Mouse (Mus musculus): ENCODE data around the gene Robo1.

Gene Robo1

DNA sequence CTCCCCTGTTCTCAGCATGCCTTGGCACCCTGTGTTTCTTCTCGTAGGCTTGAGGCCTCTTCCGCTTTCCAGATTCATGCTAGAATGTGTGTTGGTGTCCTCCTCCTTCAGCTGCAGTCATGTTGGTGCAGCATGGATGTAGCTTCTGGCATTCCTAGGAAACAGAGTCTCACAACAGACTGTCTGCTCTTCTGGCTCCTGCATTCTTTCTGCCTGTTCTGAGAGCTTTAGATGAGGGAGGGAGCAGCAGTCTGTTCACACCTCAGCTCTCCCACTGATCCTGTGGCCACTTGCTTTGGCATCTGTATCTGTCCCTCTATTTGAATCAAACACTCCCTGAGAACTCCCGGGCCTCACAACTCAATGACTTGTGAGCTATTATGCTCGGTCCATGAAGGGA lies 707.9 kb downstream of the Robo1 start:
- DNase-seq, result no peak

DNA sequence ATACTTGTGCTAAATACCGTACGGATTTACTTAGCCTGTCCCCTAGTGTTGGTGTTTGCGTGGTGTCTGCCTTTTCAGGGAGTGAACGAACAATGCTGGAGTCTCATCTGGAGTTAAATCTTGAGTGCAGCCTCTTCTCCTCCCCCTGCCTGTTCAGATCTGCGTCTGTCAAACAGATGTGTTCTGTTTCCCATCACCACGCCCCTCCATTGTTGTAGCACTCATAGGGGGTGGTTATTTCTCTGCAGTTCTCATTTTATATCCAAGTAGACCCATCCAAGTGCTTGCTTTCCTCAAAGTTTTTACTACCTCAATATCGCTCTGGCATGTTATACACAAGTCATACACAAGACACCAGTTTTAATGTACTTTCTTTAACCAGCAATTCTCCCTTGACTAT lies 708.7 kb downstream of the Robo1 start:
- no peak for DNase-seq

DNA sequence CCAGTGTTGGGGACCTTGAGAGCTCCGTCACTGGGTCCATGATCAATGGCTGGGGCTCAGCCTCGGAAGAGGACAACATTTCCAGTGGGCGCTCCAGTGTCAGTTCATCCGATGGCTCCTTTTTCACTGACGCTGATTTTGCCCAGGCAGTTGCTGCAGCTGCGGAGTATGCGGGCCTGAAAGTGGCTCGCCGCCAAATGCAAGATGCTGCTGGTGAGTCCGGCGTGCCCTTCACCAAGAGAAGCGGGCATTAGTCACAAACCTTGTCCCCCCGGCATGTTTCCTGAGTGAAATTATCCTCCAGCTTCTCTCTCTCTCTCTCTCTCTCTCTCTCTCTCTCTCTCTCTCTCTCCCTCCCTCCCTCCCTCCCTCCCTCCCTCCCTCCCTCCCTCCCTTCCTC lies 716.2 kb downstream of the Robo1 start:
- no peak for DNase-seq

DNA sequence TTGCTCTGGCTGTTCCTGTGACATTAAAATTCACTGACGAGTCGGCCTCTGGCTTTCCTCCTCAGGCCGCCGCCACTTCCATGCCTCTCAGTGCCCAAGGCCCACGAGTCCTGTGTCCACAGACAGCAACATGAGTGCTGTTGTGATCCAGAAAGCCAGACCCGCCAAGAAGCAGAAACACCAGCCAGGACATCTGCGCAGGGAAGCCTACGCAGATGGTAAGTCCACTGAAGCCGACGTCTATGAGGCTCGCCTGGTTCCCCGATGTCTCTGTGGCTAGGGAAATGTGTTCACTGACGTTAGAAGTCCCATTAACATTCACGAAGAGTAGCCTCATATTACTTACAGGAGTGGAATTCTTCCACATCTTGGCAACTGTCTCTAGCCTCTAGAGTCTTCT lies 719.6 kb downstream of the Robo1 start:
- DNase-seq, result no peak

DNA sequence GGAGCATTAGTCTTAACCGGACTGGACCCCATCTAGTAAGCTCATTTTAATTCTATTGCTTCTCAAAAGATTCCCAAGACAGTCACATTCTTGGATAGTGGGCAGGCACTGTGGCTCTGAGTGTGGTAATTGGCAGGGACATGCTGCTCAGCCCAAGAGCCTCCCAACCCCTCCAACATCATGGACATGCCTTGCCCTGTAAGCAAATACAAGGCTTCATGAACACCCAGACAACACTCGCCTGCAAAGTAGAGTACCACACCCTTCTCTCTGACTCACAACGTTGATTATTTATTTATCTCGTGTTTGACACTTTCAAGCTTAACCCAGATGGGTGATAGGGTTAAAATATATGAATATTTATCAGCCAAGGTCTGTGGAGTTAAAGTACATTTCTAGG lies 722.9 kb downstream of the Robo1 start:
- DNase-seq, result no peak

DNA sequence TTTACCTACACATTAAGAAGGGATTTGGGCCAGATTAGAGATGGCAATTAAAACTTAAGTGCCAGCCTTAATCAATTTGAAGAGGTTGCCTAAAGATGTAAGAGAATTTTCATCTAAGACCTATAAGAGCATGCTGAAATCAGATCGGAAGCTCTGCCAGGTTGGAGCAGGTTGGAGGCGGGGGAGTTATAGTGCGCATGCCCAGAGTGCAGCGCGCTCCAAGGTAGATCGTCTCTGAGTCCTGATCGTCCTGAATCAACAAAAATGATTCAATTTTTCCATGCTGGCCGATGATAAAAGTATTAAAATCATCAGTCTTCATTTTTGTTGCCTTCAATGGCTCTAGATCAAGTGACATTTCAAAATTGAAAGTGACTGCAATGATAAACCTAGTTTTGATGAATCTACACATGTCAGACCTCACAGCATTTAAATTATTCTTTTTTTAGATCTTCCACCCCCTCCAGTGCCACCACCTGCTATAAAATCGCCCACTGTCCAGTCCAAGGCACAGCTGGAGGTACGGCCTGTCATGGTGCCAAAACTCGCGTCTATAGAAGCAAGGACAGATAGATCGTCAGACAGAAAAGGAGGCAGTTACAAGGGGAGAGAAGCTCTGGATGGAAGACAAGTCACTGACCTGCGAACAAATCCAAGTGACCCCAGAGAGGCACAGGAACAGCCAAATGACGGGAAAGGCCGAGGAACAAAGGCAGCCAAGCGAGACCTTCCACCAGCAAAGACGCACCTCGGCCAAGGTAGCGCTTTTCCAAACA lies 727.3 kb downstream of the Robo1 start:
- DNase-seq, result no peak

DNA sequence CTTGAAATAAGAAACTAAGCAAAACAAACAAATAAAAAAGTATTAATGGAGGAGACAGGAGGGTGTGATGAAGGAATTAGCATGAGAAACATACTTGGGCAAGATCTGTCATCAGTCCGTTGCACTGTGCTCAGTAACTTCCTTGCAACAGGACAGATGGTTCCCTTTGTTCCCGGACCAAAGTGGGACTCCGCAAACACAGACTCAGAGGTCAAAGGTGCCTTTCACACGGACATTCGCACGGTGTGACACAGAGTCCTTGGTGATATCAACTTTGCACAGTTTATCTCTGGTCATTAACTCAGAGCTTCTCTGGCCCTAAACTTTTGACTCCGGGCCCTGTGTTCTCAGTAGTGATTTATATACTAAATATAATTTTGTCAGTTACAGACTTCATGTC lies 730.4 kb downstream of the Robo1 start:
- no peak for DNase-seq

DNA sequence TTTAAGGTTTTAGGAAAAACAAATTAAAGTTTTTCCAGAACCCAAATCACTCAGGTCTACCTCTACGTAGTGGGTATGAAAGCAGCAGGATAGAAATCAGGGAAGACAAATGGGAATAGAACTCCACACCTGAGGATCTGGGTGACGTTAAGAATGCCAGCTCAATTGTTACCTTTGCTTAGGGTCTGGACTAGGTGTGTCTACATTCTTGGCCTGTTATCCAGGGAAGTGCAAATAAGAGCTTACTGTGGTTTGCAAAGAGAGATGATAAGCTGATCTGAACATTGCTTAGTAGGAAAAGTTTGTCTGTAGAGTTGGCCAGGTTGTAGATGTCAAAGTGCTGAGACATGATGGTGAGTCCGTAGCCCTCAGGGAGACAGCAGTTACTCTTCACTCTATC lies 754.4 kb downstream of the Robo1 start:
- no peak for DNase-seq

DNA sequence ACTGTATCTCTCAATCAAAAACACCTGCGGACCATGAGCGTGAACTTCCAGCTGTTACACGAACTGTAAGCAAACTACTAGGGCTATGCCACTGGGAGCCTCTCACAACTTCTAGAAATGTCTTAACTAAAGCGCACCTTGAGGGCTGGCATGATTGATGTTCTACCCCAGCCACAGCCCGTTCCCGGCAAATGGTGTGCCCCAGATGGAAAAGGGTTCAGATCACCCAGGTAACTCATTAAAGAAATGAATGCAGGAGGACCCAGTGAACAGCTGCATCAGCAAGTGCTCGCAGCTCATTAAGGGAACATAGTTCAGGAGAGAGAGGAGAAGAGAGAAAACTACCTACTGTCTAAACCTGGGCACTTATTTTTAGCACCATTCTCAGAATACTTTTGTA lies 759.7 kb downstream of the Robo1 start:
- peak; percentile 31 to 54 for DNase-seq

DNA sequence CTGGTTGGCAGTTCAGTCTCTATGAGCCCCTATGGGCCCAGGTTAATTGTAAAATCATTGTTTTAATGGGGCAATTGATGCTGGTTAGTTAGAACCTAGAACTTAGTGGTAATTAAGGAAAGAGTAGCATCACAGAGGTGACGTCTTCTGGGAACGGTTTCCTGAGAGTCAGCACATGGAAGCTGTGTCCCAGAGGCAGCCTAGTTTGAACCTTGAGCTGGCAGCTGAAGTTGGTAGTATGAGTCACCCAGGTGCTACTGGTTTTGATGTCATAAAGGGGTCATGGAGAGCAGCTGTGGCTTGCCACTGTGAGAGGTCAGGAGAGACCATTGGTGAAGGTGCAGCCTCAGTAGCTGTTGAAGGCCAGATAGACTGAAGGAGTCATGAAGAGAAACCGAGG lies 763.9 kb downstream of the Robo1 start:
- DNase-seq, result no peak

DNA sequence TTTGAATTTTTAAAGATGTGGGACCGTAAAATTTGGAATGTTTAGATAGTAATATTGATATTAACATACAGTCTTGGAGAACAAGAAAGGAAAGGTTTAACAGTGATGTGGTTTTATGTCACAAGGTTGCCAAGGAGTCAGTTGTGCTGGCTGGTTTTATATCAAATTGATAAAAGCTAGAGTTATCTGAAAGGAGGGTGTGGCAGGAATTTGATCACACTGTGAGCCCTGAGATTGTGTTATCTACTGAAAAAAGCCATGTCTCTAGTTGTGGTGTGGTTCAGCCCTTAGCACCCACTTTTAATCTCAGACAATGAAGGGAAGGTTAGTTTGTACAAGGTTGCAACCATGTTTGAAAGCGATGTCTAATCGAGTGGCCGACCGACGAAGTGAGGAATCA lies 764.8 kb downstream of the Robo1 start:
- no peak for DNase-seq

DNA sequence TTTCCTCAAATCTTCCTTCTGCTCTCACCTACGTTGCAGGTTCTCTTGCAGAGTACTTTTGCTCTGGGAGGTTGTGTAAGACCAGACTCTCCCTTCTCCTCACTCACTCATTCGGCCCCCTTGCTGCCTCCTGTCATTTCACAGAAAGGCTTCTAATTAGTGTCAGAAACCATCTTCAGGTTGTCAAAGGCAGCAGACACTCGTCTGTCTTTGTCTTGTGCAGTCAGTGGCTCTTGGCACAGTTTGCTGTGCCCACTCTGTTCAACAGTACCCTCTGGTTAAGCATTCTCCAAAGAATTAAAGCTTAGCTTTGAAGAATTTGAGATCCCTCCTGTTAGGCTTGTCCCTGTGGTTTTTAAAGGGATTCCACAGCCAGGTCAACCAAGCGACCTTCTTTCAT lies 774.3 kb downstream of the Robo1 start:
- DNase-seq, result no peak

DNA sequence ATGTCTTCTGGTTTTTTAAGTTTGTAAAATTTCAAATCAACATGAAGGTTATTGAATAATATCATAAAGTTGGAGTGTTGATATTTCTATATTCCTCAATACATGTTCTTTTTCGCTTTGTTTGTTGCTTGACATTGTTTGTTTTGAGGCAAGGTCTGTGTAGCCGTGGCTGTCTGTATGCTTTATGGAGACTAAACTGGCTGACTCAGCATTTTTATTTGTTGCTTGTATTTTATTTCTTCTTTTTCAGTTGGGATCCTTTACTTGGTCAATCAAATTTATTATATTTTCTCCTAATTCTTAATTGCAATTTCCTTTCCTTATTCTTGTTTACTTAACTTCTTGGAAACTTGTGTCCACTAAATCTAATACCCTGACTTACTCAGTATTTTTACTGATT lies 775.0 kb downstream of the Robo1 start:
- DNase-seq, result no peak

Data from kidney, adult 8-10 months (tissue).